Mouse (Mus musculus) bone marrow macrophage, adult 2 months (primary cell): ENCODE data around the gene Sertad3.

ENCODE experiments used
- CTCF ChIP-seq: IDR thresholded peaks from 2 replicates; pipeline ENCODE4 v1.5.1; 2012; ENCODE audit warnings: low read depth, mild to moderate bottlenecking, low read length, moderate library complexity
- POLR2A ChIP-seq: IDR thresholded peaks from 2 replicates; pipeline ENCODE4 v1.6.1; 2012; ENCODE audit warnings: mild to moderate bottlenecking, low read depth, low read length, borderline replicate concordance

DNA sequence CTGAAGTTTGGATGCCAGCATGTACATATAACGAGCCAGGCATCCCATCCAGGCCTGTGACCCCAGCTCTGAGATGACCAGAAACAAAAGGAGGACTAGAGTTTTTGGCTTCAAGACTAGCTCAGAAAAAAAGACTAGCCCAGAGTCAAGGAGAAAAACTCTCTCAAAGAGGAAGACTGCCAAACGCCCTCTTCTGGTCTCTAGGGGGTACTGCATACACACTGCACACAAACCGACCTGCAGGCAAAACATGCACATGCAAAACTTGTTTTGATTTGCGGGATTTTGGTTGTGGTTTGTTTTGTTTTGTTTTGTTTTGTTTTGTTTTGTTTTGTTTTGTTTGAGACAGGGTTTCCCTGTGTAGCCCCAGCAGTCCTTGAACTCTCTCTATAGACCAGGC lies 33.6 kb upstream of the Sertad3 start:
- TF ChIP-seq CTCF, result peak; percentile 25; the same call in 1 of the 2 replicates
- TF ChIP-seq POLR2A, result no peak
